Mouse (Mus musculus): ENCODE measurements around the gene Elmo1.

DNA sequence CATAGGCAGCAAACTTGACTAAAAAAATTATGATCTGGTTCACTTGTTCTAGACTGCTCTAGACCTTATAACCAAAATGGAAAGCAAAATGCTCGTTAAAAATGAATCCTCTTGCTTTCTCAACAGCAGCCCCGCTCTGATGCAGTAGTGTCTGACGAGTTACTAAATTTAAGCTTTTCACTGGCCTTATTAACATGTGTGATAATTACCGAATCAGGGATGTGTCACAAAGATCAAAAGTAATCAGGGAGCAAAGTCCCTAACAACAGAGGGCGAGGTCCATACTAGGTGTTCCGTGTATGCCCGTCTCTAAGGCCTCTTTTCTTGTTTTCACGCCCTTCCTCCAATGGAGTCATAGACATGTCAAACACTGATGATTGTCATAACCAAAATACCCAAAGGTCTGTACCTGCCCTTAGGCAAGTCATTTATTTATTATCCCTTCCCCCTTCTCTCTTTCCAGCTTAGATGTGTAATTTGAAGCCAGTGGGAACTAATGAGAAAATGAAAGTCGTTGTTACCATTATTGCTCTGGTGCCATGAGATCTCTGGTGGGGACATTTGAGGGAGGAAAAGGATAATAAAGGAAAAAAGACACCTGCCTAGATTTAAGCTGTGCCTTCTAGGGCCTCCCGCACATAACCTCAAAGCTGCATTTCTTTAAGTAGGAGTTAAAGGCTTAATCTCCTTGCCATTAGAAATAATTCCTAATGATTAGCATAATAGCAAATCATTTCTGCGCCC, 316.2 kb downstream of the Elmo1 start:
- TF ChIP-seq CTCF (IDR thresholded peaks at IDR 0.05; ENCODE audit: low read depth, low read length) (no peak), POLR2A (IDR thresholded peaks at IDR 0.05; ENCODE audit: extremely low read depth, insufficient read depth, low read length) (no peak)

Measured in liver, adult 2 months (tissue).